Mouse (Mus musculus) cerebellum, adult (tissue): Measurements from ENCODE around the gene Ppp3ca.

ENCODE experiments used
- ATAC-seq: cut with Nextera tagmentation; 2 replicates; pipeline ENCODE4 v1.9.2; 2017; ENCODE audit warnings: mild to moderate bottlenecking, moderate library complexity, mixed read lengths; ENCODE audit not compliant: insufficient number of reproducible peaks, low FRiP score, low TSS enrichment

The Ppp3ca gene

GRCm38 (mm10) chr3:136955043-136955442, 285.1 kb downstream of the Ppp3ca start:
- no peak for ATAC-seq

GRCm38 (mm10) chr3:136960314-136960713, 290.4 kb downstream of the Ppp3ca start:
- no peak for ATAC-seq

- ATAC-seq = no peak
These were observed 296.9 kb downstream of the Ppp3ca start for GRCm38 (mm10) chr3:136966786-136967185.

GRCm38 (mm10) chr3:136967510-136967909, 297.6 kb downstream of the Ppp3ca start:
- no peak for ATAC-seq

GRCm38 (mm10) chr3:136969796-136970195, 299.9 kb downstream of the Ppp3ca start:
- ATAC-seq = peak; percentile 90

- no peak for ATAC-seq
These were observed 307.9 kb downstream of the Ppp3ca start for GRCm38 (mm10) chr3:136977859-136978258.

GRCm38 (mm10) chr3:136980915-136981588, 311.1 kb downstream of the Ppp3ca start:
- ATAC-seq = no peak

- no peak for ATAC-seq
These were observed 311.6 kb downstream of the Ppp3ca start for GRCm38 (mm10) chr3:136981589-136981924.

GRCm38 (mm10) chr3:136982021-136982420, 312.1 kb downstream of the Ppp3ca start:
- no peak for ATAC-seq

- no peak for ATAC-seq
These were observed 316.4 kb downstream of the Ppp3ca start for GRCm38 (mm10) chr3:136986096-136986881.
